Mouse (Mus musculus): ENCODE data around the gene Plxnb2.

Gene Plxnb2

DNA sequence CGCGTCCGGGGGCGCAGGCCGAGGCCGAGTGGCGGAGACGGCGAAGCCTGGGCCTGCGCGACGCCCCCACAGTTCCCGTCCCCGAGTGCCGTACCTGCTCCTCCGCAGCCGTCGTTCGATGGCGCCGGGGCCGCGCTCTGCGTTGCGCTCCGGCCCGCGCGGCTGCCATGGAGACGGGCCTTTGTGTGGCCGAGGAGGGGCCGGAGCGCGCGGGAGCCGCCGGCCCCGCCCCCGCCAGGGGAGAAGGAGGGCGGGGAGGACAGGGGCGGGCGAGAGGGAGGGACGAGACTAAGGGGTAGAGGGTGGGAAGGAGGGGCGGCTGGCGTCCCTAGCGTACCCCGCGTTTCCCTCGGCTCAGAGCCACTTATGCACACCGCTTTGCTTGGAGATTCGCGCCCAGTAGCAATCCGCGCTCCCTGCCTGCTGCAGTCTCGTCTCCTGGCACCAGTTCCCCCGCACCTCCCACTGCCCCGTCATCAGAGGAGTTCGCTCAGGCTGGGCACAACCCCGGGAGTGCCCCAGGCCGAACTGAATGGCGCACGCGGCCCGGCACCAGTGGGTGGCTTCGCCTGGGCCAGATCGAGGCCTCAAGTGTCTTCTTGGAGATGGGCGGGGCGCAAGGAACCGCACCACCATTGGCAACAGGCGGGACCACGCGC is at the start of gene Plxnb2:
Plxnb2 (minus strand) TSS at position 218 of the 659 bp plus-strand sequence.
- DNase-seq: no peak

DNA sequence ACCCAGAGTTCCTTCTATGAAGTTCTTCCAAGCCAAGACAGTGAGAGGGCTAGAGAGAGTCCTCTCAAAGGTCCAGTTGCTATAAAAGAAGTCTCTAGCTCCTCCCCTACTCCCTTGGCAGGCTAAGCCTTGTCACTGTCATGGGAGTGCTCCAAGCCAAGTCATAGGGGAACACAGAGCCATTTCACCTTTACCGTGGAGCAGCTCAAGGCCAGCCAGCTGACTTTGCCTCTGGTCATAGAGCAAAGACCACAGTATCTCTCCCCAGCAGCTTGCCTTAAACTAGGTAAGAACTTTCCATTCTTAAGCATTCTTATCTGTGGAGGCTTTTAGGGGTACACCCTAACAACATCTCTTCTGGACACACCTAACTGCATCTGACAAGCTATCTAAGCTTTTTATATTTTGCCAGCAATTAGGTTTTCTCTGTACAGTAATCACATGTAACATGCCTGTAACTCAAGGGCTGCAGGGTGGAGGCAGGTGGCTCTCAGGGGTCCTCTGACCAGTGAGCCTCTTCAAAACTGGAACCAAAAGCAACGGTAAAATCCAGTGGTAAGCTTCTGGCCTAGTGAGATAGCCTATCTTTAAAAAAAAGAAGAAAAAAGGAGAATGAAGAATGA is 35.1 kb upstream of the Plxnb2 start:
- DNase-seq: no peak

DNA sequence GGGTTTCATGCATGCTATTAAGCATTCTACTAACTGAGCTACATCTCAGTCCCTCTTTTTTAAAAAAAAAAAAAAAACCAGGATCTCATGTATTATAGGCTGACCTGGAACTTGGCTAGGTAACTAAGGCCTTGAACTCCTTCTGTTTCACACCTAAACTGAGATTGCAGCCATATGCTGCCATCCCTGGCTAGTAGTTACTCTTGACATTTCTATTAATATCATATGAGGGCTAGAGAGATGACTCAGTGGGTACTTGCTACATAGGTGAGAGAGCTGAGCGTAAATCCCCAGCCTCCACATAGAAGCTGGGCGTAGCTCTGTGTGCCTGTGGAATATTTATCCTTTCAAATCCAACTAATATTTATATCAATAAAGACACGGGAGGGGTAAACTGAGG is 34.4 kb upstream of the Plxnb2 start:
- no peak for DNase-seq

DNA sequence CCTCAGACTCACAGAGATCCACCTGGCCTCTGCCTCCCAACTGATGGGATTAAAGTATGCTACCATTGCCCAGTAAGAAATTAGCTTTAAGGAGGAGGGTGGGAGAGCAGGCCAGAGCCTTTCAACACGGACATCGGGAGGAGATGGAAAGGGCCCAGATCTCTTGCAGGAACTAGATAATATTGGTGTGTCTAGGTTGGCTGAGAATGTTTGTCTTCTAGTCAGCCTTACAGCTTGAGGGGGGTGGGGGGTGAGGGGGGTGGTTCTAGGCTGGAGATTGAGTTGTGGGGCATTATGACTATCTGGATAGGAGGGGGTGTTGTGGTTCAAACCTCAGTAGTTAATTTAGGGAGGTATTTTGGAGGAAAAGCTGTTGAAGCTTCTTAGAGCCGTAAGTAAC is 32.9 kb upstream of the Plxnb2 start:
- no peak for DNase-seq

DNA sequence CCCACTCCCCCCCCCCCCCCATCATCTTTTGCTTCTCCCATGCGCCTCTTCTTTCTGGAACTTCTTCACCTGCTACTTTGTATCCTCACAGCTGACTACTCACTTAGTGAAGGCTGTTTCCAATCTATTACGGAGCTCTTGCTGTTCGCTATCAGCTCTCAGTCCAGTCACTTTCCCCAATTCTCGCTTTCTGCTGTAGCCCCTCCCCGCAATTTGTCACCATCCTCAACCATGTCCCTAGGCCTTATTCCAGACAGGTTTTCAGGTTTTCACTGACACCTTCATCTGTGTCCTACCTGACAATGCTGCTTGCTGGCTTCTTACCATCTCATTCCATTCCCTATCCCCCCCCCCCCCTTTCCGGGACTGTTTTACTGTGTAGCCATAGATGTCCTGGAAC is 31.9 kb upstream of the Plxnb2 start:
- no peak for DNase-seq

DNA sequence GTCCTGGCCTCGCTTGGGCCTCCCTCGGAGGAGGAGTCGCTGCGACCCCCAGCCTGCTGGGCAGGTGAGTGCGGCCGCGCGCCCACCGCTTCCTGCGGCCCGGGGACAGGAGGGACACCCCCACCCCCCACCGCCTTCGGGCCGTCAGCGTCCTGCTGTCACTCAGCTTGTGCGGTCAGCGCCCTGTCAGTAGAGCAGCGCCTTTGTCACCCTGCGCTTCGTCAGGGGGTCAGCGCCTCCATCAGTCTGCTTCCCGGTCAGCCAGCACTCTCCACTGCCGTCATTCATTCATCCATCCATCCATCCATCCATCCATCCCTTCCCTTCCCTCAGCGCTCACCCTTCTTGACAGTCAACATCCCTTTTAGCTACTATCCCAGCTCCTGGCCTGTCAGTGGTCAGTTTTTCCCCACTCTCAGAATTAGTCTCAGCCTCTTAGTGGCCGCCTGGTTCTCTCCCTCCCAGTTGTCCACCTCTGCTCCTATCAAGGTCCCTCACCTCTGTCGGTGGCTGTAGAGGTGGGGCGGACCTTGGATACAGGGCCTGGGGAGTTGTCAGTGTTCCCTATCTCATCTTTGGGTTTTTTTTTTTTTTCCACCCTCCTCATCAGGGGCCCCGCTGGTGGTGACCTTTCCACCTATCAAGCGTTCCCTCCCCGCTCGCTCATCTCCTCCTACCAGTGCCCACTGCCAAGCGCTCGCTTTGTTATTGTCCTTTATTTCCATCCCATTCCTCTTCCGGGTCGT is 31.3 kb upstream of the Plxnb2 start:
- peak; percentile 8 for DNase-seq

DNA sequence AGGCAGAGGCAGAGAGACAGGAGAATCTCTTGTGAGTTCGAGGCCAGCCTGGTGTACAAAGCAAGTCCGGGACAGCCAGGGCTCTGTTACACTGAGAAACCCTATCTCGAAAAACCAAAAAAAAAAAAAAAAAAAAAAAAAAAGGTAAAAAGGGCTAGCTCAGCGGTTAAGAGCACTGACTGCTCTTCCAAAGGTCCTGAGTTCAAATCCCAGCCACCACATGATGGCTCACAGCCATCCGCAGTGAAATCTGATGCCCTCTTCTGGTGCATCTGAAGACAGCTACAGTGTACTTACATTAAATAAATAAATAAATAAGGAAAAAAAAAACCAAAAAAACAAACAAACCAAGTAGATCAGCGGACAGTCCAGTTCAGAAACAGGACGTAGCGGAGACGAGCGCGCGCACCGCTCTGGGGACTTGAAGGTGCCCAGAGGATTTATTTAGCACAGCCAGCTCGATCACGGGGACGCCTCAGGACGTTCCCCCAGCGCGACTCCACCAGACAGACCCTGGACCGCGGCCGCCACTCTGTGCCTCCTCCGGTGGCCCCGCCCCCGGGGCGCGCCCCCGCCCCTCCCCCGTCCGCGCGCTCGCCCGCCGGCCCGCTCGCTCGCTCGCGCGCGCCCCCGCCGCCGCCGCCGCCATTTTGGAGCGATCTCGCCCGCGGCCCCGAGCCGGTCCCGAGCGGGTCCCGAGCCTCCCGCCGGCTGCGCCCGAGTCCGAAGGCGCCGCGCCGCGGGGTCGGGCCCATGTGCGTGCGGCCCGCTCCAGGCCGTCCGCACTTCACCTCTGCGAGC is 30.5 kb upstream of the Plxnb2 start, which contains the start of gene Ppp6r2:
Ppp6r2 (plus strand) TSS at position 639 of the 801 bp plus-strand sequence.
- peak; percentile 85 for DNase-seq

DNA sequence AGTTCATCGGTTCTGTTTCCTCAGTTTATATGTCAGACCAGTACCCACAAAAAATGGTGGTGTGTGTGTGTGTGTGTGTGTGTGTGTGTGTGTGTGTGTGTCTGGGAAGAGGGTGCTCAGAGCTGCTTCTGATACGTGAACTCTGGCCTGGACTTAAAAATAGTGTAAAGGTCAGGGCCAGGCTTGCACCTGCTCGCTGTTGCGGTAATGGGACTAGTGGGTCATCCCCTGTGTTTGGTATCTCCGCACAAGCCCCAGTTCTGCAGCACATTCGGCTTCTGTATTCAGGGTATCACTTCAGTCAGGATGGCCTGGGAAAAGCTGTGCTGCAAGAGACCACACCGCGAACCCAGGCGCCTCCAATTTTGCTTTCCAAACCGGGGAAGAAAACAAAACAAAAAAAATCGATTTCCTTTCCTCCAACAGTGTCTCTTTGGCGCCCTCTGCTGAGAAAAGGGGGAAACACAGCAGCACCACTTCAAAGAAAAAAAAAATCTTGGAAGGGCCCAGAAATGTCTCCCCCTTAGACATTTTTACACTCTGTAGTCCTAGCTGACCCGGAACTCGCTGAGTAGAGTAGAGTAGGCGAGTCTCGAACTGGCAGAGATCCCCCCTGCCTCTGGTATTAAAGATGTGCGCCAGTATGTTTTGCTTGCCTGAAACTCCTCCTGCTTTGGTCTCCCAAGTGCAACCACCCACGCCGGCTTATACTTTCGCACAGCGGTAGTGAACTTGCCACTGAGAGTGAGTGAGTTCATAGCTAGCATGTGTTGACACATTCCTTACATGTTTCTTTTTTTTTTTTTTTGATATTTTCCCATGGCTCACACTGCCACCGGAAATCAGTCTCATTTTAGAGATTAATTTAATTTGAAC is 29.5 kb upstream of the Plxnb2 start:
- DNase-seq: peak; percentile 89

DNA sequence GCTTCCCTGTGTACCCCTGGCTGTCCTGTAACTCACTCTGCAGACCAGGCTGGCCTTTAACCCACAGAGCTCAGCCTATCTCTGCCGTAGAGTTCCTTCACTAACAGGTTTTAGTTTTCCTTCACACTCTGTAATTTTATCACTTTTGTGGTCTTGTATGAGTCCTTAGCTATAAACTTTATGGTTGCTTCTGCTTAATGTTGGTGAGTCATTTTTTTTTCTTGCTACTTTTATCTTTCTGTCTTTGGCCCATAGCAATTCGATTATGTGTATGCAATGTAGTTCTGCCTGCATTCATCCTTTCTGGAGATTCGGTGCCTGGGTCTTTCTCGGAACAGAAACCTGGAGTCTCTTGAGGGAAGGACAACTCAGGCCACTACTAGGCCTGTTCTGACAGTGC is 26.9 kb upstream of the Plxnb2 start:
- DNase-seq: no peak

DNA sequence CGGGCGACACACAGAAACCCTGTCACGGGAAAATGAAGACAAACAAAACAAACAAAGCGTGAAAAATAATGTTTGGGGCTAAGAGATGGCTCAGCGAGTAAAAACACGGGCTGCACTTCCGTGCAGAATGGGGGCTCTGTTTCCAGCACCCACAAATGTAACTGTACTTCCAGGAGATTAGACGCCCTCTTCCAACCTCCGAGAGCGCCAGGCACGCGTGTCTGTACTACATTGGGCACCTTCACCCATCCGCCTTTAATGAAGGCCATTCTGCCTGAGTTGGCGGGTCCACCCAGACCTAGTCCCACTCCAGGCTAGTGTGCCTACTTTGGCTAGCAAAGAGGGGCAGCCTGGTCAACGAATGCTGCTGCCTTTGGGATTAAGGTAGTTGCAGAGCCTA is 16.5 kb upstream of the Plxnb2 start:
- no peak for DNase-seq

DNA sequence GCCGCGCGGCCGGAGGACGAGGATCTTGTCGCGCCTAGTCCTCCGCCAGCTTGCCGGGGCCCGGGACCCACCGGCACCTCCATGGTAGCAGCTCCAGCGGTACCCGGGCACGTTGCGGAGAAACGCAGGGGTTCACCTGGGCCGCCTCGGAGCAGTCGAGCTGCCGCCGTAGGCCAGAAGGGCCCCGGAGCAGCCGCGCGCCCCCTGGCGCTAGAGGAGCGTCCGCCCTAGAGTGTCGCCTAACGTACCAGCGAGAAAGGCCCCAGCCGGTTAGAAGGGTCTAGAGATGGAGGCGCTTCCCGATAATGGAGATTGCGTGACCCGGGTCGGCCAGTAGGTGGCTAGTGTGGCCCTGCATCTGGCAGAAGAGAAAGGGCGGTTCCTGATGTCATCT is 15.7 kb upstream of the Plxnb2 start, which contains the start of gene Dennd6b:
Dennd6b (minus strand) TSS at position 184 of the 394 bp plus-strand sequence.
- peak; percentile 98 for DNase-seq

DNA sequence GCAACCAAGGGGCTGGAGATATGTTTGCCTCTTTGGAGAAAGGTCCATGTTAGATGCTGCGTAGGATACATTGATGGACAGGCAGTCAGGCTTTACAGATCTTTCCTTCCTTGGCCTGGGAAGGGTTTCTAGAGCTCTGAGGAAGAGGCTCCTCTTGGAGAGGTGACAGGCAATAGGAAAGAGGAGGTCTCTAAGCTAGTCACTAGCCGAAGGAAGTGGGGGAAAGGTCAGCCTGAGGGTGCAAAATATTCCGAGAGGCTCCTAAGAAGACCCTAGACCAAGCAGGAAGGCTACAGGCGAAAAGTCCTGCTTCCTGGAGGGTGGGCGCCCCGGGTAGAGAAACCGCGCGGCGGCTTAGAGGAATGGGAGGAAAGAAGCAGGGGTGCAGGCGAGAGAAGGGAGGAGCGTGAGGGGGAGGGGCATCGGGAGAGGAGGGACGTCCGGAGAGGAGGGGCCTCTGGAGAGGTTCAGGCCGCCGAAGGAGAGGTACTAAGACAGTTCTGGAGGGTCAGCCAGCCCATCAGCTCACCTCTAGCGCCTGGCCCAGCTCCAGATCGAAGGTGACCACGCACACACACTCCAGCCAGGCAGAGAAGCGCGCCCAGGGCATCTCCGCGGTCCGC is 15.2 kb upstream of the Plxnb2 start:
- DNase-seq: peak; percentile 92

DNA sequence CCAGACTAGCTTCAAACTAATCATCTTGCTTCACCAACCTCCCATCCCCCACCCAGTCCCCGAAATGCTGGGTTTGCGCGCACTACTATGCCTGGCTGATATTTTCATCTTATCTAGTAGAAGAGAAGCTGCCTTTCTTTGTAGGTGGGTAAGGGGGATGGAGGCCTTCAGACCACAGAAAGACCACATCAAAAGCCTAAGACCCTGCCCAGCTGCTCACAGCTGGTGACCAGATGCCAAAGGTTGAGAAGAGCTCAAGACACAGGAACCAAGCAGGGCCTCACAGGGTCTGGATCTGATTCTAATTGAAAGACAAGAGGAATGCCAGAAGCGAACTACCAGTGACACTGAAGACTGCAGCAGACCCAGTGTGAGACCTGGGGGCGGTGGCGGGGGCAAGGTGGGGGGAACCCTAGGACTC is 14.7 kb upstream of the Plxnb2 start:
- peak; percentile 17 for DNase-seq

DNA sequence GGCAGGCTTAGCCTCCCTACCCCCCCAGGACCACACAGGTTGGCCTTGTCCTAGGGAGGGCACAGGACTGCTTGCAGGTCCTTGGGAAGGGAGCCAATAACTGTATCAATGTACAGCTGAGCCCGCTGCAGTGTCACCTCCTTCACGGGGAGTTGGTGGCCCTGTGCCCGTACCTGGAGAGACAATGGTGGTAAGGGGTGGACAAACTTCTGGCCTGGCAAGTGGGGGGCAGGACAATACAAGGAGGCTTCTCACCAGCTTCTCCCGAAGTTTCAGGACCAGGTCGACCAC is 4.3 kb upstream of the Plxnb2 start:
- no peak for DNase-seq

DNA sequence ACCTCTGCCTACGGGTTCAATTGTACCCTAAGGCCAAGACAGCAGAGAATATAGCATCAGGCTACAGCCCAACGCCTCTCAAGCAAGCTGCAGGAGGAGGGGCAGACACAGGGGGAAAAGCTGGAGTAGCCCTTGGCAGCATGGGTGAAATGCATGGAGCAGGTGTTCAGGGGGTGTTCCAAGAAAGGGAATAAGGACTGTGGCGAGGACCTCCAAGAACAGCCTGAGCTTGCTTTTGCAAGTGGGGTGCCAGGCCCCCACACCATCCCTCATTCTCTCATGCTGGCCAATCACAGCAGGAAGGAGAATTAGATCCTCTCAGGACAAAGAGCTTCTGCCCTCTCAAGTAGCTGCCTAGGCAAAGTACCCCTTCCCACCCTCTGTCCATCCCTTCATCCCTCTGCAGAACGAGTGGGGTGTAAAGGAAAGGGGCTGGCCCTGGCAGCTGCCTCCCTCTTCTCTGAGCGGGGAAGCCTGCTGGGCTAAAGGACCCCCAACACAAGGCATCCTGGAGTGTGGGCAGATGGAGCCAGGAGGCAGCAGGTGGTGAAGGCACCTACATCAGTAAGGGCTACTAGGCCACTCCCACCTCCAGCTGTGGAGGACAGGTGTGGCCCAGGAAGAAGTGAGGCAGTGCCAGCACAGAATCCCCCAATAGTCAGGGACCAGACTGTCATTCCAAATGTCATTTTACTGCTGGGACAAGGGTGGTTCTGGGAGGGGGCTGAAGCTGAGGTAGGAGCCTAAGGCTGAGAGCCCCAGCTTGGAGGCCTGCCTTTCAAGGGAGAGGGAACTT is 3.8 kb upstream of the Plxnb2 start:
- DNase-seq: no peak

DNA sequence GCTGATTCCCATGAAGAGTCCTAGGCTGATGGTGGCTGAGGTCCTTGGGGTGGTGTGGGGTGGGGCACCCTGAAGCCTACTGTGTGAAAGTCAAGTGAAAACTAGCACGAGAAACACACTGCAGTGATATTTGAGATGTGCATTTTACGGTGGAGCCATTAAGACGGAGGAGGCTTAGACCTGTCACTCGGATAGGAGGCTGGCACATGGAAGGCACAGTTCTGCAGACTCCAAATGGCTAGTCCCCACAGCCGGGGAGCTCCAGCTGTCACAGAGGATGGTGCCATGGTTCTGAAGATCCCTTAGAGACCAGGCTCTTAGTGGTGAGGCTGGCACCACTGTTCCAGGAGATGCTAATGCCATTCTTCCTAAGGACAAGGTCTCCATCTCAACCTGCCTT is 2.3 kb upstream of the Plxnb2 start:
- DNase-seq: no peak

DNA sequence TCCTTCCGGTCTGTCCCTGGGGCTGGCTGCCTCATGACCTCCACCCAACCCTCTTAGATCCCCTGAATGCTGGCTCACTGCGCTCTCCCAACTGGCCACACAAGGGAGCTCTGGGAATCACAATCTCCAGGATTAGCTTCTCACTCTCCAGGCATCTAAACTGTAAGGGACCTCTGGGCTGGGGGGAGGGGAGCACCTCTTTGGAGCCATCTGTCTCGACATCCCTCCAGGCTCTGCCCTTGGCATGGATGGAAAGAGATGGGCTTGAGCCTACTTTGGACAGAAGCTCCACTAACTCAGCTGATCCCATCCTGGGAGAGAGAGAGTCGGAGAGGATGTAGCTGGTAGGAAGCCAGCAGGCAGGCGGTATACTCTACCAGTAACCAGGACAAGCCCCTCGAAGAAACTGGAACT is 1.7 kb upstream of the Plxnb2 start:
- DNase-seq: no peak

DNA sequence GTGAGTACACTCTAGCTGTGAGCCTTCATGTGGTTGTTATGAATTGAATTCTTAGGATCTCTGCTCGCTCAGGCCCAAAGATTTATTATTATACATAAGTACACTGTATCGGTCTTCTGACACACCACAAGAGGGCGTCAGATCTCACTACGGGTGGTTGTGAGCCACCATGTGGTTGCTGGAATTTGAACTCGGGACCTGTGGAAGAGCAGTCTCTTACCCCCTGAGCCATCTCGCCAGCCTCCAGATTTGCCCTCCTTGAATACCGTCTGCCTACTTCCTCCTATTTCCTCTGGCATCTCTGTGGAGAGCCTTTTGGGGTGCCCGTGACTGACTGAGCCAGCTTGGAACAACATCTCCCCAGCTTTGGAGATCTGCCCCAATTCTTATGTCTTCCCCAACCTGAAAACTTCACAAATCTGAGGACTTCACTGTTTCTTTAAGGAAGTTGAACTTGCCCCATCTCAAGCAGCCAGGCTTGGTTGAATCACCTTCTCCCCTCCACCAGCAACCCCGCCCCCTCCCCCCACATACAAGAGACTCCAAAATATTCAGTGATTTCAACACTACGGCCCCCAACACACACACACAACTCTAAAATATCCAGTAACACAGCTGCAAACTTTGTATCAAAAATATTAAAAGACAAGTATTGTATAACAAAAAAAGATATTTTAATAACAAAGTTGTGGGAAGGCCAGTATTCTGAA is 1.1 kb upstream of the Plxnb2 start:
- no peak for DNase-seq

DNA sequence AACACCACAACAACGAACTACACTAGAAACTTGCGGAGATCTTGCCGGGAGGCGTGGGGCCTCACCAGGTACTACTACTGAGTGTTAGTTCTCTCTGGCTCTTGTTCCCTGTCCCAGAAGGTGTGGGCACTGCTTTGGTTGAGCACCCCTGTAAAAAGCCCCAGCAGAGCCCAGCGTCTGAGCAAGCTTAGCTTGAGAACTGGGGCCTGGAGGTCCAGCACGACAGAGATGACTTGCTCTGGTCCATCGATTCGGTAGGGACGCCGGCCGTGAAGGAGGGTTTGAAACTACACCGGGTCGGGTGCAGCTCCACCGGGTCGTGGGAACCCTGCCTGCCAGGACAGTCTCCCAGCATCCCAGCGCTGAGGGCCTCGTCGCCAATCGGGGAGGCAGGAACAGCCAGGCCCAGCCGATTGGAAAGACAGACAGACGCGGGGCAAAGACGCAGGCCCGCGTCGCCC is 477 bp downstream of the Plxnb2 start:
- no peak for DNase-seq

DNA sequence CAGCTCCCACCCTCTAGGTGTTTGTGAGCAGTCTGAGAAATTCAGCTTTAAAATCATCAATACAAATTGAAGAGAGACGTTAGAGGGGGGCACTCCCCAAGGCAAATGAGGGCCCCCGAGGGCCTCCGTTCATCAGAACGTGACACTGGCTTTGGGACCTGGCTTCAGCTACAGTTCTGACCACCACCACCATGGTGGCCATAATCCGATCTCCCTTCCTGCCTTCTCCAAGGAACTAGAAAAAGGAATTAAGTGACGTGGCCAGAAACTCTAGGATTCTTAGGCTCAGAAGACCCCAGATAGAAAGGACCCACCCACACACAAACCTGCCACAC is 991 bp downstream of the Plxnb2 start:
- no peak for DNase-seq
